Mouse (Mus musculus) MEL (cell line): ENCODE data around the gene Hmg20a.

Experiments used
- CTCF ChIP-seq, 3 experiments: IDR thresholded peaks in 2 of 3; conservative IDR thresholded peaks in 1 of 3; 2 replicates each; pipeline ENCODE4 v1.5.1; 2011 to 2012; ENCODE audit warnings: low read length in 3 of 3, low read depth in 2 of 3, mild to moderate bottlenecking in 2 of 3, improper control_type of control experiment in 1 of 3, inconsistent platforms in 1 of 3, mixed read lengths in 1 of 3, moderate library complexity in 1 of 3; ENCODE audit not compliant: control insufficient read depth in 1 of 3, insufficient read depth in 1 of 3, poor library complexity in 1 of 3, severe bottlenecking in 1 of 3
- ELF1 ChIP-seq: IDR thresholded peaks from 2 replicates; pipeline ENCODE4 v1.6.1; 2014; ENCODE audit warnings: low read depth, mild to moderate bottlenecking, inconsistent platforms, low read length, improper control_type of control experiment, moderate library complexity
- EP300 ChIP-seq, 2 experiments: IDR thresholded peaks; 2 replicates each; pipeline ENCODE4 v1.6.1; 2011; ENCODE audit warnings: improper control_type of control experiment in 2 of 2, low read length in 2 of 2, low read depth in 1 of 2, mild to moderate bottlenecking in 1 of 2
- GABPA ChIP-seq: IDR thresholded peaks from 2 replicates; pipeline ENCODE4 v1.6.1; 2012; ENCODE audit warnings: low read depth, mild to moderate bottlenecking, inconsistent platforms, low read length, improper control_type of control experiment, moderate library complexity
- HCFC1 ChIP-seq: IDR thresholded peaks from 2 replicates; pipeline ENCODE4 v1.6.1; 2012; ENCODE audit warnings: low read depth, mild to moderate bottlenecking, inconsistent platforms, low read length, improper control_type of control experiment, moderate library complexity
- POLR2A ChIP-seq, 2 experiments: IDR thresholded peaks; 2 replicates each; pipeline ENCODE4 v1.6.1; 2011 to 2012; ENCODE audit warnings: low read length in 2 of 2, mild to moderate bottlenecking in 2 of 2, control low read depth in 1 of 2, improper control_type of control experiment in 1 of 2, low read depth in 1 of 2, moderate library complexity in 1 of 2; ENCODE audit not compliant: control insufficient read depth in 1 of 2, insufficient read depth in 1 of 2, poor library complexity in 1 of 2
- SIN3A ChIP-seq: IDR thresholded peaks from 2 replicates; pipeline ENCODE4 v1.6.1; 2012; ENCODE audit warnings: low read length, improper control_type of control experiment, inconsistent platforms
- TCF12 ChIP-seq: IDR thresholded peaks from 2 replicates; pipeline ENCODE4 v1.6.1; 2014; ENCODE audit warnings: low read depth, mild to moderate bottlenecking, inconsistent platforms, low read length, improper control_type of control experiment, moderate library complexity
- USF1 ChIP-seq: IDR thresholded peaks from 2 replicates; pipeline ENCODE4 v1.6.1; 2014; ENCODE audit warnings: low read depth, mild to moderate bottlenecking, inconsistent platforms, low read length, improper control_type of control experiment, moderate library complexity
- ZKSCAN1 ChIP-seq: IDR thresholded peaks from 2 replicates; pipeline ENCODE4 v1.6.1; 2012; ENCODE audit warnings: low read depth, mild to moderate bottlenecking, inconsistent platforms, low read length, improper control_type of control experiment, moderate library complexity

GRCm38 (mm10) chr9:56540051-56540450 is 121.6 kb downstream of the Hmg20a start:
- no peak for TF ChIP-seq SIN3A
- no peak for TF ChIP-seq CTCF (IDR thresholded peaks at IDR 0.05 in 2 of 3, conservative IDR thresholded peaks at IDR 0.05 in 1 of 3; ENCODE audit: control insufficient read depth in 1 of 3, insufficient read depth in 1 of 3, low read depth in 2 of 3, low read length in 3 of 3, poor library complexity in 1 of 3, severe bottlenecking in 1 of 3)
- TF ChIP-seq ZKSCAN1: no peak
- no peak for TF ChIP-seq POLR2A (IDR thresholded peaks at IDR 0.05; ENCODE audit: control insufficient read depth in 1 of 2, insufficient read depth in 1 of 2, low read depth in 1 of 2, low read length in 2 of 2, poor library complexity in 1 of 2)
- TF ChIP-seq EP300 (IDR thresholded peaks at IDR 0.05; ENCODE audit: low read depth in 1 of 2, low read length in 2 of 2): no peak
- TF ChIP-seq TCF12: no peak
- no peak for TF ChIP-seq GABPA
- no peak for TF ChIP-seq HCFC1
- TF ChIP-seq USF1: no peak
- no peak for TF ChIP-seq ELF1
